Mouse (Mus musculus) embryo, embryonic 10 days (tissue): ENCODE measurements around the gene Gm20908.
"Not testable (repeated sequence)": the region's sequence is repeated elsewhere in the genome, so short reads cannot be mapped to it uniquely, and the experiment has no call there.

Experiments
- DNase-seq: peaks from one replicate; pipeline ENCODE4 v3.0.0-alpha.2; 2015; ENCODE audit warnings: low spot score

Gene Gm20908

DNA sequence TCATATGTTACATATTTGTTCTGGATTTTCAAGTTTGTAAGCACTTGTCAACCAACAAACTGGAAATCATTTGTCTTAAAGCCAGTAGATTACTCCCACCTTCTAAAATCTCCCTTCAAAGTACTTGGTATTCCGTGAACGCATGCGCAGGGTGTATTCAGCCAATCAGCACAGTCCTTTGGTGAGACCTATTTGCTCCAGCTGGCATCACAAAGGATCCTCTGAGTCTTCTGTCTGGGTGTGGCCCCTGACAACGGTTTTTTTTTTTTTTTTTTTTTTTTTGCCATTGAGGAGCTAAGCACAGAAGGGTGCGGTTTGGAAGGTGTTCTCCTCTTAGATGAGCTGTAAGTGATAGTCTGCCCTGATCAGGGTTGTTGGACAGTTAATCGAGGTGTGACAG, at the start of gene Gm20908:
Gm20908 (plus strand) TSS at position 301 of the 400 bp plus-strand sequence.
- not testable (repeated sequence) for DNase-seq
